Mouse (Mus musculus): ENCODE measurements around the gene Sec14l1.
A peak's percentile ranks its signal among the peaks of the same experiment; 100 is the strongest.

Sec14l1 gene

GRCm38 (mm10) chr11:117087036-117087799 lies 27.8 kb upstream of the Sec14l1 start:
- no peak for DNase-seq (ENCODE audit: extremely low spot score)

GRCm38 (mm10) chr11:117088271-117088991 lies 26.5 kb upstream of the Sec14l1 start:
- DNase-seq (ENCODE audit: extremely low spot score): no peak

- DNase-seq (ENCODE audit: extremely low spot score): no peak
Measured at GRCm38 (mm10) chr11:117089673-117090419, 25.1 kb upstream of the Sec14l1 start.

GRCm38 (mm10) chr11:117091406-117091805 lies 23.6 kb upstream of the Sec14l1 start:
- DNase-seq (ENCODE audit: extremely low spot score): no peak

GRCm38 (mm10) chr11:117091845-117092244 lies 23.1 kb upstream of the Sec14l1 start:
- DNase-seq (ENCODE audit: extremely low spot score): peak; percentile 49

GRCm38 (mm10) chr11:117092711-117093110 lies 22.3 kb upstream of the Sec14l1 start:
- DNase-seq (ENCODE audit: extremely low spot score): no peak

- no peak for DNase-seq (ENCODE audit: extremely low spot score)
Measured at GRCm38 (mm10) chr11:117093900-117094552, 20.9 kb upstream of the Sec14l1 start.

GRCm38 (mm10) chr11:117094646-117095045 lies 20.3 kb upstream of the Sec14l1 start:
- DNase-seq (ENCODE audit: extremely low spot score): no peak

- no peak for DNase-seq (ENCODE audit: extremely low spot score)
Measured at GRCm38 (mm10) chr11:117097021-117097420, 17.9 kb upstream of the Sec14l1 start.

GRCm38 (mm10) chr11:117098155-117098554 lies 16.8 kb upstream of the Sec14l1 start:
- no peak for DNase-seq (ENCODE audit: extremely low spot score)

- no peak for DNase-seq (ENCODE audit: extremely low spot score)
Measured at GRCm38 (mm10) chr11:117098784-117099183, 16.2 kb upstream of the Sec14l1 start.

GRCm38 (mm10) chr11:117099372-117099771 lies 15.6 kb upstream of the Sec14l1 start:
- no peak for DNase-seq (ENCODE audit: extremely low spot score)

GRCm38 (mm10) chr11:117101351-117101921 lies 13.5 kb upstream of the Sec14l1 start:
- no peak for DNase-seq (ENCODE audit: extremely low spot score)

GRCm38 (mm10) chr11:117101925-117102717 lies 12.8 kb upstream of the Sec14l1 start:
- no peak for DNase-seq (ENCODE audit: extremely low spot score)

GRCm38 (mm10) chr11:117103523-117103922 lies 11.4 kb upstream of the Sec14l1 start:
- no peak for DNase-seq (ENCODE audit: extremely low spot score)

- no peak for DNase-seq (ENCODE audit: extremely low spot score)
Measured at GRCm38 (mm10) chr11:117104044-117104757, 10.8 kb upstream of the Sec14l1 start.

GRCm38 (mm10) chr11:117105315-117105714 lies 9.7 kb upstream of the Sec14l1 start:
- DNase-seq (ENCODE audit: extremely low spot score): no peak

GRCm38 (mm10) chr11:117105850-117106249 lies 9.1 kb upstream of the Sec14l1 start:
- DNase-seq (ENCODE audit: extremely low spot score): no peak

GRCm38 (mm10) chr11:117106633-117107334 lies 8.2 kb upstream of the Sec14l1 start:
- peak; percentile 58 for DNase-seq (ENCODE audit: extremely low spot score)

All from embryo, embryonic 9.5 days (tissue).